Mouse (Mus musculus): ENCODE measurements around the gene 1700003F12Rik.

1700003F12Rik gene

DNA sequence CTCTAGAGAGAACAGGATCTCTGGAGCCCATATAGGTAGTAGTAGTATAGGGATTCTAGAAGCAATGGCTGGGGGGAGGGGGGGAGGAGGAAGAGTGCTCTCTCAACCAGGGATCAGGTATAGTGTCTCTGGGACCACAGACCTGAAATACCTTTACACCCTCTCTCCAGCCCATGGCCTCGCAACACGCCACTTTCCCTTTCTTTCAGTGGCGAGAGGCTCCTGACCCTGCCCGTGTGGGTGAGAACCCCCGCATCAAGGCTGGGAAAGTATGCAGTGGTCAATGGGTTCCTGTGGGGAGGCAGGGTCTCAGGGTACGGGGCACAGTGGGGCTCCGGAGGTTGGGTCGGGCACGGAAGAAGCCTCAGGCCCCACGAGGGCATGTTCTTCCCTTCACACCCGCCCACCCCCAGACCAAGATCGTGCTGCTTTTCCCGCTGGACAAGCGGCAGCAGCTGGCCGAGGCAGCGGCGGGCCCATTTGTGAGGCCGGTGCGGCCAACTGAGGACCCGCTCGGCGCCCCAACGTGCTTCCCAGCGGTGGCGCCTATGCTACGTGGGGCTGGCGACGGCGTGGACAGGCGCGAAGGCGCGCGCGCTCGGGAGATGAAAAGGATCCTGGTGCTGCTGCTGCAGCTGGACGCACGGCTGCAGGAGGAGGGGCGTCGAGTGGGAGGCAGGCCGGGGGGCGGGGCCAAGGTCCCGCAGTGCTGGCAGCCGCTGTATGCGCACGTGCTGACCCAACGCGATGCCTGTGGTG, 2.4 kb downstream of the 1700003F12Rik start:
- DNase-seq (ENCODE audit: low spot score): no peak

- no peak for DNase-seq (ENCODE audit: low spot score)
Observed at GRCm38 (mm10) chr2:154549886-154550189, 3.0 kb downstream of the 1700003F12Rik start.

GRCm38 (mm10) chr2:154550937-154551336, 4.1 kb downstream of the 1700003F12Rik start:
- DNase-seq (ENCODE audit: low spot score): no peak

GRCm38 (mm10) chr2:154551476-154551875, 4.6 kb downstream of the 1700003F12Rik start, which contains the start of gene Actl10:
Actl10 (plus strand) TSS chr2:154551776.
- DNase-seq (ENCODE audit: low spot score): no peak

DNA sequence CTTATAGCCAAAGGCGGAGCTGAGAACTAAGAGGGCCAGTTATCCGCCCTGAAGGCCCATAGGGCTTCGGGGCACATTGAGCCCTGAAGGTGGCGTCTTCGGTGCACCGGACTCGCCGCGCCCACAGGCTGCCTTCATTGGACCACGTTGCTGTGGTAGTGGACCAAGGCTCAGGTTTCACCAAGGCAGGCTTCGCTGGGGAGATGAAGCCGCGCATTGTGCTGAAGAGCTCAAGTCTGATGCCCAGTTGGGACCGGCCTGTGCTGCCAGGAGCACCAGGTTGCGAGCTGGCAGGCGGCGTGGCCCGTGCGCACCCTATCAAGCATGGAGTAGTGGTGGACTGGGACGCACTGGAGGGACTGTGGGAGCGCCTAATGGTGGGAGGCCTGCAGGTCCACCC, 5.0 kb downstream of the 1700003F12Rik start:
- no peak for DNase-seq (ENCODE audit: low spot score)

- DNase-seq (ENCODE audit: low spot score): peak; percentile 27
Observed at GRCm38 (mm10) chr2:154552424-154552907, 5.6 kb downstream of the 1700003F12Rik start.

GRCm38 (mm10) chr2:154555235-154555634, 8.3 kb downstream of the 1700003F12Rik start:
- DNase-seq (ENCODE audit: low spot score): no peak

DNA sequence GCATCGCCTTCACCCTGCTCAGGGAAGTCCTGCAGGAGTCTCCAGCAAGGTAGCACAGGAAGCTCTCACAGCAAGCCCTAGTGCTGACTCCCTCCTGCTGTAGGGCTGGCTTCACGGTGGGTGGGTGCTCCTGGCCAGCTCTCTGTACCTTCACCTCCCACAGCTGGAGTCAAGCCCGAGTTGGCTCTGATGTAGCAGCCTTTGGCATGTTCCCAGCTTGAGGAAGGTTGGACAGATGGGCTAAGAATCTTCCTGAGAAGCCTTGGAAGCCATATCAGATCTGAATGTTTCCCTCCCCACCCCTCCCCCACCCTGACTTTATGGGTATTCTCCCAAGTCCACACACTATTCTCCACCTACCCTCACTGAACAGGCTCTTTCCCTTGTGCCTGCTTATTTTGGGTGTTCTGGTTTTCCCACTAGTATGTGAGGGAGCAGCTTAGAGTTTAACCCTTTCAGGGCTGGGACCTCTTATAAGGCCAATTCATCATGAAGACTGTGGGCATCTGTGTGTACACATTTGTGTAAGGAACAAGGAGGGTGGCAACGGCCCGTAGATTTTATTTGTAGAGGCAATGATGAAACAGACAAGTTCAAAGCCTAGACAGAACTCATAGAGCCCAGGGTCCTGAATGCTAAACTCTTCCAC, 10.4 kb downstream of the 1700003F12Rik start:
- DNase-seq (ENCODE audit: low spot score): no peak

DNA sequence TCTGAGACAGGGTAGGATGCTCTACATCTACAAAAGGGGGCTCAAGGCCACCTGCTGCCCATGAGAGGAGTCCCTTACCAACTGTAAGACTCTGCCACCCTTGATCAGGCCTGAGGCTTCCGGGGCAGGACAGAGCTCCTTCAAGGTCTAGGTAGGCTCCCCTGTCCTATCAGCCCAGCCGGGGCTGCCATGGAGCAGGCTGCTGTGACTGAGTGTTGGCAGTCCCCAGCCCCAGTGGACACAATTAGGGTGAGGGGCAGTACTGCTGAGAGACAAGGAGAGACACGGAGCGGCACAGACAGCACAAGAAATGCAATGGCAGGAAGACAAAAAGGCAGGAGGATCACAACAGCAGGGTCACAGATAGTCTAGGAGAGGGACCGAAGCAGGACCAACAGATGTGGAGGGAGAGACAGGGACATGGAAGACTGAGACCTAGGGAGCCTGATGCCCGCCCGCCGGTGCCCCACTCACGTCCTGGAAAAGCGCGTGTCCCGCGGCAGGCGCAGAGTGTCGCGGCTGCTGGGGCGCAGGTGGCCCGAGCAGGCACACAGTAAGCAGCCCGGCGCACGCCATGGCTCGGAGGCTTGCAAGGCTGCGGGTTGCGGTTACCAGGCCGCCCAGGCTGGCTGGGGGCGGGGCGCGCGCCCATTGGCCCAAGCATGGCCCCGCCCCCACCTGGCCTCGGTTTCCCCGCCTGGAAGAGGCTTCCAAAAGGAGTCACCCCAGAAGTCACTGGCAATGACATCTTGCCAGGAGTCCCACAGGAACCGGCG, 11.6 kb downstream of the 1700003F12Rik start, which contains the start of gene Necab3:
Gene Necab3, minus strand, starts transcription at position 627 of the 776 bp plus-strand sequence.
- DNase-seq (ENCODE audit: low spot score): peak; percentile 57

GRCm38 (mm10) chr2:154563612-154564170, 16.8 kb downstream of the 1700003F12Rik start:
- DNase-seq (ENCODE audit: low spot score): no peak

DNA sequence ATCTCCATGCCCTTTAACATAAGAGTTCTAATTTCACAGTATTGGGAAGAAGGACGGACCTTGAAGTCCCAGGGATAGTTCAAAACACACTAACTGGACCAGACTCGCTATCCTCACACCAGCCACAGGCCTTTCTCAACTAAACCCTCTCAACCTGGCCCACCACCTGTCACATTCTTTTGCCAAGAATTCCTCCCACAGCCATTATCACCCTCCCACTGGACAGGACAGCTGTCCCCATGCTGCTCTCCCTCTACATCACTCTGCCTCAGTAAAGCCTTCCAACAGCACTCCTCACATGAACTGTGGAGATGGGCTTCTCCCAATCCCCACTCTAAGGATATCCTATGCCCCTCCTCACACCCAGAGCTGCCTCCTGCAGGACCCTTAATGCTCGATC, 18.7 kb downstream of the 1700003F12Rik start:
- DNase-seq (ENCODE audit: low spot score): no peak

DNA sequence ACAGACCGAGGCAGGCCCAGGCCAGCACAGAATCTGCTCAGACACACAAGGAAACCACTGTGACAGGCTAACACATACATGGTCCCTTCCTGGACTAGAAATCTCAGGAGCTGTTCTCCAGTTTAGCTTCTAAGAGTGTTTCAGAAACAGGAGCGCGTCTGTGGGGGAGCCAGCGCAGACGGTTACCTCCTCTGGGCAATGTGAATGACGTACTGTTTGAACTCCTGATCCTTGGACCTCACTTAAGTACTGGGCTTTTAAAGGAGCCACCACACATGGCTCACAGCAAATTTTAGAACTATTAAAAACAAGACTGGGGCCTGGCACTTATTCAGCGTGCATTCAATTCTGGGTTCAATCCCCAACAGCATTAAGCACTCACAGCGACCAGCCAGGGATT, 19.8 kb downstream of the 1700003F12Rik start:
- DNase-seq (ENCODE audit: low spot score): no peak

DNA sequence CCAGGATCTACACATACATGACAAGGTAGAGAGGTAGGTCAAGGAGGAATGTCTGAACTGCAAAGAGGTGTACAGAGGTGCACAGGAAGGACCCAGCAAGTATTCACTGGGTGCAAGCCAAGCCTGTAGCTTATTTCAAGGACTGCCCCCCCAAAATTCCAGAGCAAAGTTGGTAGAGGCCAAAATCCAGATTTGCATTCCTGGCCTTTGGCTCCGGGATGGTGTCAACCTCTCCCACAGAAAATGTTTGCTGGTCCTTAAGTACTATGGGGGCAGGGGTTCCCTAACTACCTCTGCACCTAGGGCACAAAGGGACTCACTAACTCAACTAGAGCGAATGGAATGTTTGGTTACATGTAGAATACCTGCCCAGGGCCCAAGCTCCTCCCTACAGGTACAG, 20.9 kb downstream of the 1700003F12Rik start:
- DNase-seq (ENCODE audit: low spot score): no peak

- no peak for DNase-seq (ENCODE audit: low spot score)
Observed at GRCm38 (mm10) chr2:154568329-154569070, 21.6 kb downstream of the 1700003F12Rik start.

GRCm38 (mm10) chr2:154569071-154569748, 22.3 kb downstream of the 1700003F12Rik start:
- peak; percentile 73 for DNase-seq (ENCODE audit: low spot score)

DNA sequence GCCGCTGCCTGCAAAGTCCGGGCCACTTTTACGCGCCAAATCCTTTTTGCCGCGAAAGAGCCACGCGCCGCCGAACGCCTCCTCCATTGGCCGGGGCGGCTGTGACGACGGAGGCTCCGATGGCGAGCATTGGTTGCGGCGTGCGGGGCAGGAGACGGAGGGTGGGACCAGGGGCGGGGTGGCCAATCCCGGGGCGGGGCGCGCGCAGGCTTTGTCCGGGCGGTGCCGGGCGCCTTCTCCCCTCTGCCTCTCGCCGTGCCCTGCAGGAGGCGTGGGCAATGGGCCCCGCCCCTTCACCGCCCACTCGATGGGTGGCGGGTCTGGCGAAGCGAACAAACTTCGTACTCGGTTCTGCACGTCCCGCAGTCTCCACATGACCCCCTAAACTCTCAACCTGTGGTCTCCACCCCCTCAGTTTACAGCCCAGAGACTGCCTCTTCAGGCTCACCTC, 23.0 kb downstream of the 1700003F12Rik start, which contains the start of gene E2f1:
Gene E2f1, minus strand, starts transcription at position 57 of the 451 bp plus-strand sequence.
- DNase-seq (ENCODE audit: low spot score): peak; percentile 95

DNA sequence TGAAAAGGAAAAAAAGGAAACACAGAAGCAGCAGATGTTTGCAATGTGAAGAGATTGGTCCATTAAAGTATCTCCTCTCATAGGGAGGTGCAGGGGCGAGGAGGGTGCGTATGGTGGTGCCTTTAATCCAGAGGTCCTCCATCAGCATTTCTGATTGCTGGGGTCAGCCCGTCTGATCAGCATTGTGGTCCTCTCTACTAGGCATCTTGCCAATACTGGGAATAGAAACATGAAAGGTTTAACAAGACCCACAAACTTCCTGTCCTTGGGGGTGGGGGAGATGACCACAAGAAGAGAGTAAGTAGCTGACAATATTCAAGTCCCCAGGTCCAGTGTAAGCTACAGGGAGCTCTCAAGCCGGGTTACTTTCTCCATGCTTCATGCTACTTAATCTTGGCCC, 23.8 kb downstream of the 1700003F12Rik start:
- DNase-seq (ENCODE audit: low spot score): no peak

- DNase-seq (ENCODE audit: low spot score): no peak
Observed at GRCm38 (mm10) chr2:154571266-154571665, 24.4 kb downstream of the 1700003F12Rik start.

- DNase-seq (ENCODE audit: low spot score): no peak
Observed at GRCm38 (mm10) chr2:154571976-154572375, 25.1 kb downstream of the 1700003F12Rik start.

- no peak for DNase-seq (ENCODE audit: low spot score)
Observed at GRCm38 (mm10) chr2:154572996-154573395, 26.1 kb downstream of the 1700003F12Rik start.

DNA sequence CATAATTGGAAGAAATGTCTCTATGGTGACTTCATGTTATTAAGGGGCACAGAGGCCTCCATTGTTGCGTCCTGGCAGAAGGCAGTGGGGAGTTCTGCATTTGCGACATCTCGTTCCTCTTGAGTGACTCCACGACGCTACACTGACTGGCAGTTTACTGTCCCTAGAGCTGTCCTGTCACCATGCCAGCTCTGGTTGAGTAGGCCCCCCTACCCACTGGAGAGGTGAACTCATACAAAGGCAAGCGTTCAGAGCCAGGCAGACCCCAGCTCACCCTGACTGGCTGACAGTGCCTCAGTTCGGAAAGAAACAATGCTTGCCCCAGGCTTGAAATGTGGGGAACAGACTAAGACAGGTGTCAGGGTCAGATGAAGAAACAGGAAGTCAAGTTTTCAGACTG, 27.4 kb downstream of the 1700003F12Rik start:
- no peak for DNase-seq (ENCODE audit: low spot score)

All from c-Kit-positive CD71-positive TER-119-positive erythroid progenitor cells, embryonic 14.5 days (primary cell).